Mouse (Mus musculus) lung, embryonic 15.5 days (tissue): ENCODE measurements around the gene Npl. TPM values are rescaled to one million over a fixed set of nuclear protein-coding genes. Genes with fewer than 3 reads are reported as not detected.

Source experiments
- ATAC-seq: fragments of 200-750 bp; cut with Nextera tagmentation; 2 replicates; pipeline ENCODE4 v1.8.0; 2017; ENCODE audit warnings: moderate number of reproducible peaks, borderline replicate concordance; ENCODE audit not compliant: low FRiP score, low TSS enrichment; ENCODE audit errors: extremely low read depth
- H3K27ac ChIP-seq: fragments of 300-500 bp; sonication (generic); 2 replicates; pipeline ENCODE4 v1.5.1; 2015; ENCODE audit warnings: moderate library complexity, mild to moderate bottlenecking, inconsistent platforms
- H3K27me3 ChIP-seq: fragments of 300-500 bp; sonication (generic); 2 replicates; pipeline ENCODE4 v1.6.1; 2015; ENCODE audit warnings: inconsistent platforms
- H3K36me3 ChIP-seq: fragments of 300-500 bp; sonication (generic); 2 replicates; pipeline ENCODE4 v1.6.1; 2015; ENCODE audit warnings: inconsistent platforms
- H3K4me1 ChIP-seq: fragments of 300-500 bp; sonication (generic); 2 replicates; pipeline ENCODE4 v1.6.1; 2015; ENCODE audit warnings: inconsistent platforms
- H3K4me2 ChIP-seq: fragments of 300-500 bp; sonication (generic); 2 replicates; pipeline ENCODE4 v1.6.1; 2015; ENCODE audit warnings: inconsistent platforms, mild to moderate bottlenecking, moderate library complexity
- H3K4me3 ChIP-seq: fragments of 300-500 bp; sonication (generic); 2 replicates; pipeline ENCODE4 v1.5.1; 2015; ENCODE audit warnings: mild to moderate bottlenecking, inconsistent platforms
- H3K9ac ChIP-seq: fragments of 300-500 bp; sonication (generic); 2 replicates; pipeline ENCODE4 v1.6.1; 2015; ENCODE audit warnings: inconsistent platforms
- H3K9me3 ChIP-seq: fragments of 300-500 bp; sonication (generic); 2 replicates; pipeline ENCODE4 v1.6.1; 2016; ENCODE audit warnings: inconsistent platforms
- WGBS: fragments of 180-500 bp; shearing (Covaris S2); methylation state at CpG from one replicate; pipeline ENCODE4 v1.1.7; 2015; 5-methylcytosine and 5-hydroxymethylcytosine counted together
- polyA plus RNA-seq: library from polyadenylated mRNA; unstranded; fragments of >200 nt; fragmentation: Nextera tagmentation; extraction: Ambion mirVana; gene quantifications from 2 replicates; pipeline ENCODE4 v1.2.1, GENCODE M21; 2015

Npl gene
- polyA plus RNA-seq, 1 experiment from 2014 or later, result 7.4 TPM

- no peak; the same call in 1 of the 2 replicates for ATAC-seq
- Histone ChIP-seq H3K9ac (no peak overlapping the region), H3K27ac (no peak overlapping the region), H3K27me3 (no peaks in the 10 kb centered on the region), H3K36me3 (no peaks in the 10 kb centered on the region), H3K9me3 (no peaks in the 10 kb centered on the region), H3K4me1 (no peaks in the 10 kb centered on the region), H3K4me3 (no peak overlapping the region), H3K4me2 (no peak overlapping the region)
- WGBS, result 42% methylated on average over 5 of the region's 5 CpGs
These were observed 48.1 kb downstream of the Npl start for GRCm38 (mm10) chr1:153501644-153502321.

GRCm38 (mm10) chr1:153500030-153500429, 49.8 kb downstream of the Npl start:
- H3K4me3 ChIP-seq, result no peak overlapping the region
- no peak overlapping the region for H3K27ac ChIP-seq
- H3K9me3 ChIP-seq, result no peaks in the 10 kb centered on the region
- no peak overlapping the region for H3K4me2 ChIP-seq
- H3K36me3 ChIP-seq, result no peaks in the 10 kb centered on the region
- no peak for ATAC-seq
- no peak overlapping the region for H3K9ac ChIP-seq
- 69% methylated on average over 9 of the region's 9 CpGs for WGBS
- no peaks in the 10 kb centered on the region for H3K27me3 ChIP-seq
- no peaks in the 10 kb centered on the region for H3K4me1 ChIP-seq

- 76% methylated on average over 3 of the region's 3 CpGs for WGBS
- H3K4me3 ChIP-seq, result no peak overlapping the region
- H3K4me2 ChIP-seq, result no peak overlapping the region
- no peaks in the 10 kb centered on the region for H3K4me1 ChIP-seq
- no peaks in the 10 kb centered on the region for H3K27me3 ChIP-seq
- no peak overlapping the region for H3K9ac ChIP-seq
- no peaks in the 10 kb centered on the region for H3K9me3 ChIP-seq
- no peak for ATAC-seq
- no peak overlapping the region for H3K27ac ChIP-seq
- no peaks in the 10 kb centered on the region for H3K36me3 ChIP-seq
These were observed 53.8 kb downstream of the Npl start for GRCm38 (mm10) chr1:153496030-153496429.

GRCm38 (mm10) chr1:153493931-153494330, 55.9 kb downstream of the Npl start:
- no peaks in the 10 kb centered on the region for H3K36me3 ChIP-seq
- no peaks in the 10 kb centered on the region for H3K27me3 ChIP-seq
- H3K4me3 ChIP-seq, result no peak overlapping the region
- H3K4me1 ChIP-seq, result no peaks in the 10 kb centered on the region
- no peaks in the 10 kb centered on the region for H3K9me3 ChIP-seq
- no peak overlapping the region for H3K9ac ChIP-seq
- ATAC-seq, result no peak
- WGBS, result 41% methylated on average over 6 of the region's 6 CpGs
- H3K4me2 ChIP-seq, result no peak overlapping the region
- H3K27ac ChIP-seq, result no peak overlapping the region

GRCm38 (mm10) chr1:153493338-153493737, 56.5 kb downstream of the Npl start:
- H3K4me2 ChIP-seq, result no peak overlapping the region
- no peak overlapping the region for H3K4me3 ChIP-seq
- H3K9me3 ChIP-seq, result no peaks in the 10 kb centered on the region
- H3K27me3 ChIP-seq, result no peaks in the 10 kb centered on the region
- no peaks in the 10 kb centered on the region for H3K4me1 ChIP-seq
- H3K9ac ChIP-seq, result no peak overlapping the region
- WGBS, result 25% methylated on average over 4 of the region's 4 CpGs
- no peak overlapping the region for H3K27ac ChIP-seq
- no peak for ATAC-seq
- H3K36me3 ChIP-seq, result no peaks in the 10 kb centered on the region

GRCm38 (mm10) chr1:153491822-153492221, 58.0 kb downstream of the Npl start:
- Histone ChIP-seq H3K4me3 (no peak overlapping the region), H3K9ac (no peak overlapping the region), H3K27ac (no peak overlapping the region), H3K9me3 (no peaks in the 10 kb centered on the region), H3K4me1 (no peaks in the 10 kb centered on the region), H3K27me3 (no peaks in the 10 kb centered on the region), H3K4me2 (no peak overlapping the region), H3K36me3 (no peaks in the 10 kb centered on the region)
- 96% methylated on average over 1 of the region's 1 CpGs for WGBS
- ATAC-seq, result no peak

GRCm38 (mm10) chr1:153491345-153491744, 58.5 kb downstream of the Npl start:
- 77% methylated on average over 2 of the region's 2 CpGs for WGBS

GRCm38 (mm10) chr1:153489963-153490362, 59.9 kb downstream of the Npl start:
- Histone ChIP-seq H3K4me3 (no peak overlapping the region), H3K4me1 (peaks cover 12% of the 10 kb centered on the region), H3K9me3 (no peaks in the 10 kb centered on the region), H3K27me3 (no peaks in the 10 kb centered on the region), H3K9ac (no peak overlapping the region), H3K36me3 (no peaks in the 10 kb centered on the region), H3K27ac (no peak overlapping the region), H3K4me2 (no peak overlapping the region)
- ATAC-seq, result no peak
- WGBS, result 80% methylated on average over 4 of the region's 4 CpGs

More at GRCm38 (mm10) chr1:153491345-153491744, 58.5 kb downstream of the Npl start:
- Histone ChIP-seq H3K9ac (no peak overlapping the region), H3K4me1 (peaks cover under 1% of the 10 kb centered on the region; the same call in 1 of the 2 replicates), H3K9me3 (no peaks in the 10 kb centered on the region), H3K4me3 (no peak overlapping the region), H3K4me2 (no peak overlapping the region), H3K36me3 (no peaks in the 10 kb centered on the region), H3K27me3 (no peaks in the 10 kb centered on the region), H3K27ac (no peak overlapping the region)
- ATAC-seq, result no peak

- WGBS, result 64% methylated on average over 2 of the region's 2 CpGs
- ATAC-seq, result no peak
These were observed 60.3 kb downstream of the Npl start for GRCm38 (mm10) chr1:153489540-153489939.

GRCm38 (mm10) chr1:153489132-153489531, 60.7 kb downstream of the Npl start:
- 48% methylated on average over 7 of the region's 7 CpGs for WGBS
- H3K4me3 ChIP-seq, result no peak overlapping the region
- ATAC-seq, result no peak

More at GRCm38 (mm10) chr1:153489540-153489939, 60.3 kb downstream of the Npl start:
- Histone ChIP-seq H3K36me3 (no peaks in the 10 kb centered on the region), H3K9me3 (no peaks in the 10 kb centered on the region), H3K4me1 (peaks cover 16% of the 10 kb centered on the region), H3K9ac (no peak overlapping the region), H3K4me2 (no peak overlapping the region), H3K27me3 (no peaks in the 10 kb centered on the region), H3K27ac (no peak overlapping the region), H3K4me3 (no peak overlapping the region)

GRCm38 (mm10) chr1:153487500-153487879, 62.4 kb downstream of the Npl start, which contains the start of gene Dhx9:
Gene Dhx9, minus strand, starts transcription at chr1:153487660.
- Histone ChIP-seq H3K4me1 (peaks cover 27% of the 10 kb centered on the region), H3K9me3 (no peaks in the 10 kb centered on the region), H3K9ac (peak within 1 kb of the TSS; percentile 91), H3K4me2 (peak within 1 kb of the TSS; percentile 77), H3K4me3 (peak within 1 kb of the TSS; percentile 78), H3K27me3 (no peaks in the 10 kb centered on the region), H3K36me3 (peaks cover 2% of the 10 kb centered on the region), H3K27ac (peak within 1 kb of the TSS; percentile 89)
- ATAC-seq, result peak; percentile 92
- under 1% methylated on average over 35 of the region's 35 CpGs for WGBS

More at GRCm38 (mm10) chr1:153489132-153489531, 60.7 kb downstream of the Npl start:
- H3K9ac ChIP-seq, result no peak overlapping the region
- no peak overlapping the region for H3K4me2 ChIP-seq
- H3K9me3 ChIP-seq, result no peaks in the 10 kb centered on the region
- no peaks in the 10 kb centered on the region for H3K27me3 ChIP-seq
- no peaks in the 10 kb centered on the region for H3K36me3 ChIP-seq
- H3K4me1 ChIP-seq, result peaks cover 20% of the 10 kb centered on the region
- H3K27ac ChIP-seq, result no peak overlapping the region

GRCm38 (mm10) chr1:153486767-153487499, 62.9 kb downstream of the Npl start:
- no peaks in the 10 kb centered on the region for H3K27me3 ChIP-seq
- peak overlapping the region; percentile 89 for H3K27ac ChIP-seq
- under 1% methylated on average over 64 of the region's 64 CpGs for WGBS
- peak overlapping the region; percentile 77 for H3K4me2 ChIP-seq
- H3K9ac ChIP-seq, result peak overlapping the region; percentile 91
- peak overlapping the region; percentile 78 for H3K4me3 ChIP-seq
- ATAC-seq, result peak; percentile 70
- no peaks in the 10 kb centered on the region for H3K9me3 ChIP-seq
- H3K4me1 ChIP-seq, result peaks cover 27% of the 10 kb centered on the region
- peaks cover 8% of the 10 kb centered on the region for H3K36me3 ChIP-seq
